Mouse (Mus musculus): Measurements from ENCODE around the gene Auts2. TPM values are rescaled to one million over a fixed set of nuclear protein-coding genes. Genes with fewer than 3 reads are reported as not detected.

Auts2 gene
- polyA plus RNA-seq, 1 experiment, result 39.0 TPM

DNA sequence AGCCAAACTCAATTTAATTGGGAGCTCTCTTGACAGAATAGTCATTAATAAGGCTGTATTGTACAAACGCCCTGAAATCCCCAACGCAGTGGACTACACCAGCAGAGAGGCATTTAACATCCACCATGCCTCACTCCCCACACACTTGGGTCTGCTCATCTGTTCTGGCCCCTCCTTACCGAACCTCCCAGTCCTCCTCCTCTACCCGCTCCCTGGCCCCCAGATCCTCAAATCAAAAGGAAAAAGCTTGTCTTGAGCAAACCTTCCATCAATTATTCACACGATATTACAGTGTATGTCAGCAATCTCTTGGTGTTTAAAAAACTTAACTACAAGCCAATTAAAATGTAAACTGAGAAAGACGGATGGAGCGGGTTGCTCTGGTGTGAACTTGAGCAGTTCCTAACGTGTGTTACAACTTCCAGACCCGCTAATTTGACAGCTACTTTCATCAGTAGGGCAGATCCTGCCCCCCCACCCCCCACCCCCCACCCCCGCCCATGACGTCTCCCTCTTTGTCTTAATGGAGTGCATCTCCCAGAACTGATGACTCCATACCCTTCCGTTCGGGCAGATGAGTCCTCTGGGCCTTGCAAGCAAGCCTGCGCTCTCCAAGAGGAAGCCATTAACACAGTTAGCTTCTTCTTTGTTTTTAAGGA, 703.4 kb downstream of the Auts2 start:
- Histone ChIP-seq H3K4me1 (ENCODE audit: control insufficient read depth, insufficient read depth, low read length) (no peaks in the 10 kb centered on the region), H3K27me3 (ENCODE audit: control insufficient read depth, insufficient read depth, low read length) (no peaks in the 10 kb centered on the region), H3K27ac (ENCODE audit: insufficient read depth, low read length) (no peak overlapping the region), H3K4me3 (replicated peaks; ENCODE audit: insufficient read depth, low read depth, low read length) (no peak overlapping the region)
- WGBS, result 96% methylated on average over 14 of the region's 14 CpGs
- no peak for DNase-seq
- TF ChIP-seq POLR2A (IDR thresholded peaks at IDR 0.05; ENCODE audit: borderline replicate concordance, insufficient read depth, low read length), result no peak
- no peak for TF ChIP-seq CTCF (IDR thresholded peaks at IDR 0.05; ENCODE audit: borderline replicate concordance, insufficient read depth, low read depth, low read length)

DNA sequence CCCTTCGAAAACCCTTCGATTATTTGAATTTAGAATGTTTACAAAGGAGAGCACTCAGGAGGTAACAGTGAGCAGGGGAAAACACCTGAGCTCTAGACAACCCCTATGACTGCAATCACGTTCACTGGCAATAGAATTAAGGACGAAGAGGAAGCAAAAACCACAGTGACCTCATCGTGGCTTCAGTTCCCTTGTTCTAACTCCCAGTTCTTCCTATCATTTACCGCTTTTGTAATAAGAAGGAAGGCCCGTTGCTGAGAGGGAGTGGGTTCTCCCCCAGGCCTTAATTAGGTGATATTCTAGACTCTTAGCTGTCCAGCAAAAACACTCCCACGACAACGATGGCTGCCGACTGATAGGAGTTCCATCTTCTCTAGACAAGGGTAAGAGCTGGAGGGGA, 704.1 kb downstream of the Auts2 start:
- Histone ChIP-seq H3K27ac (ENCODE audit: insufficient read depth, low read length) (no peak overlapping the region), H3K27me3 (ENCODE audit: control insufficient read depth, insufficient read depth, low read length) (no peaks in the 10 kb centered on the region), H3K4me3 (replicated peaks; ENCODE audit: insufficient read depth, low read depth, low read length) (no peak overlapping the region), H3K4me1 (ENCODE audit: control insufficient read depth, insufficient read depth, low read length) (no peaks in the 10 kb centered on the region)
- WGBS, result 96% methylated on average over 10 of the region's 10 CpGs
- DNase-seq, result no peak
- no peak for TF ChIP-seq POLR2A (IDR thresholded peaks at IDR 0.05; ENCODE audit: borderline replicate concordance, insufficient read depth, low read length)
- TF ChIP-seq CTCF (IDR thresholded peaks at IDR 0.05; ENCODE audit: borderline replicate concordance, insufficient read depth, low read depth, low read length), result no peak

DNA sequence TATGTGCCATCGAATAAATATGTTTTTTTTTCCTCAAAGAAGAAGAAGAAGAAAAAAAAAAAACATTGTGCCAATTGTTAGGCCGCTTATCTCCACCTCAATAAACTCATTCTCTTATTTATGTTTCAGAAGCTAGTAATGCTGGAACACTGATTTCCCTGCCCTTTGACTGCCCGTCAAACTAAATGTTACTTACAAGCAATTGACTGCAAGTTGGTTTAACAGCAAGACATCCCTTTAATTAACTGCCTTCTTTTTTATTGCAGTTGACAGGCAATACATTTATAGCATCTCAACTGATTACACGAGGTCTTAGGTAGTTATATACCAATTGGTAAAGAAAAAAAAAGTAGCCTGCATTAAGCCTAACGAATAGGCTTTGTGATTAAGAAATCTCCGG, 705.1 kb downstream of the Auts2 start:
- 86% methylated on average over 6 of the region's 6 CpGs for WGBS
- Histone ChIP-seq H3K27me3 (ENCODE audit: control insufficient read depth, insufficient read depth, low read length) (no peaks in the 10 kb centered on the region), H3K27ac (ENCODE audit: insufficient read depth, low read length) (no peak overlapping the region), H3K4me3 (replicated peaks; ENCODE audit: insufficient read depth, low read depth, low read length) (no peak overlapping the region), H3K4me1 (ENCODE audit: control insufficient read depth, insufficient read depth, low read length) (no peaks in the 10 kb centered on the region)
- TF ChIP-seq CTCF (IDR thresholded peaks at IDR 0.05; ENCODE audit: borderline replicate concordance, insufficient read depth, low read depth, low read length) (no peak), POLR2A (IDR thresholded peaks at IDR 0.05; ENCODE audit: borderline replicate concordance, insufficient read depth, low read length) (no peak)
- no peak for DNase-seq

GRCm38 (mm10) chr5:131836014-131836735, 707.0 kb downstream of the Auts2 start:
- DNase-seq, result no peak
- Histone ChIP-seq H3K27ac (ENCODE audit: insufficient read depth, low read length) (no peak overlapping the region), H3K4me3 (replicated peaks; ENCODE audit: insufficient read depth, low read depth, low read length) (no peak overlapping the region), H3K27me3 (ENCODE audit: control insufficient read depth, insufficient read depth, low read length) (no peaks in the 10 kb centered on the region), H3K4me1 (ENCODE audit: control insufficient read depth, insufficient read depth, low read length) (no peaks in the 10 kb centered on the region)
- 95% methylated on average over 6 of the region's 6 CpGs for WGBS
- TF ChIP-seq POLR2A (IDR thresholded peaks at IDR 0.05; ENCODE audit: borderline replicate concordance, insufficient read depth, low read length) (no peak), CTCF (IDR thresholded peaks at IDR 0.05; ENCODE audit: borderline replicate concordance, insufficient read depth, low read depth, low read length) (no peak)

GRCm38 (mm10) chr5:131832891-131833876, 710.0 kb downstream of the Auts2 start:
- 80% methylated on average over 19 of the region's 19 CpGs for WGBS
- H3K27ac ChIP-seq (ENCODE audit: insufficient read depth, low read length), result no peak overlapping the region
- H3K27me3 ChIP-seq (ENCODE audit: control insufficient read depth, insufficient read depth, low read length), result no peaks in the 10 kb centered on the region
- no peak for DNase-seq
- no peaks in the 10 kb centered on the region for H3K4me1 ChIP-seq (ENCODE audit: control insufficient read depth, insufficient read depth, low read length)
- H3K4me3 ChIP-seq (replicated peaks; ENCODE audit: insufficient read depth, low read depth, low read length), result no peak overlapping the region
- no peak for TF ChIP-seq CTCF (IDR thresholded peaks at IDR 0.05; ENCODE audit: borderline replicate concordance, insufficient read depth, low read depth, low read length)
- TF ChIP-seq POLR2A (IDR thresholded peaks at IDR 0.05; ENCODE audit: borderline replicate concordance, insufficient read depth, low read length), result no peak

DNA sequence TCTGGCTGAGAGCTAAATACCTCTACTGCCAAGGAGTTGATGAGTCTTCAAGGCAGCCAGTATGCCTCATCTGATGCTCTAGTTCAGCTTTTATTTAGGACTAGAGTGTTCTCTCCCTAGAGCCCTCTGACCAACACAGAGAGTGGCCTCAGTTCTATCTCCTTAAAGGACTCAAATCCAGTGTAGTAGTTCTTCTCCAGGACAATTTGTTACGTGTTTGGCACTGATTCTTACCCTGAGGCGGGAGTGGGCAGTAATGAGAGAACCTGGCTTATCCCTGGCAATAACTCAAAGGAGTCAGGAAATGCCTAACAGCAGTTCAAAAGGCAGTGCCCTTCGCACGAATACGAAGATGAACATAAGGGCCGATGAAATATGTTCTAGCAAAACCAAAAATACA, 713.0 kb downstream of the Auts2 start:
- Histone ChIP-seq H3K4me3 (replicated peaks; ENCODE audit: insufficient read depth, low read depth, low read length) (no peak overlapping the region), H3K27ac (ENCODE audit: insufficient read depth, low read length) (no peak overlapping the region), H3K27me3 (ENCODE audit: control insufficient read depth, insufficient read depth, low read length) (no peaks in the 10 kb centered on the region), H3K4me1 (ENCODE audit: control insufficient read depth, insufficient read depth, low read length) (peaks cover 4% of the 10 kb centered on the region; the same call in 1 of the 2 replicates)
- no peak for DNase-seq
- no peak for TF ChIP-seq POLR2A (IDR thresholded peaks at IDR 0.05; ENCODE audit: borderline replicate concordance, insufficient read depth, low read length)
- TF ChIP-seq CTCF (IDR thresholded peaks at IDR 0.05; ENCODE audit: borderline replicate concordance, insufficient read depth, low read depth, low read length), result no peak
- 79% methylated on average over 6 of the region's 6 CpGs for WGBS

GRCm38 (mm10) chr5:131829248-131829647, 713.9 kb downstream of the Auts2 start:
- Histone ChIP-seq H3K27me3 (ENCODE audit: control insufficient read depth, insufficient read depth, low read length) (no peaks in the 10 kb centered on the region), H3K4me3 (replicated peaks; ENCODE audit: insufficient read depth, low read depth, low read length) (no peak overlapping the region), H3K4me1 (ENCODE audit: control insufficient read depth, insufficient read depth, low read length) (peaks cover 9% of the 10 kb centered on the region), H3K27ac (ENCODE audit: insufficient read depth, low read length) (no peak overlapping the region)
- WGBS, result 90% methylated on average over 3 of the region's 3 CpGs
- no peak for DNase-seq
- TF ChIP-seq POLR2A (IDR thresholded peaks at IDR 0.05; ENCODE audit: borderline replicate concordance, insufficient read depth, low read length), result no peak
- TF ChIP-seq CTCF (IDR thresholded peaks at IDR 0.05; ENCODE audit: borderline replicate concordance, insufficient read depth, low read depth, low read length), result no peak

Measured in cerebellum, adult 2 months (tissue).